Mouse (Mus musculus) heart, adult 2 months (tissue): ENCODE results near the gene Fam173a. TPM values are rescaled to one million over a fixed set of nuclear protein-coding genes. Genes with fewer than 3 reads are reported as not detected.

Experiments
- DNase-seq, 2 experiments: peaks; one replicate each; pipeline ENCODE4 v3.0.0; 2021
- H3K27ac ChIP-seq: fragments of 200-600 bp; 2 replicates; pipeline ENCODE4 v1.8.1; 2022
- H3K27me3 ChIP-seq: fragments of 200-500 bp; 2 replicates; pipeline ENCODE4 v1.6.1; 2012; ENCODE audit warnings: mild to moderate bottlenecking, low read length, inconsistent platforms, mixed read lengths; ENCODE audit not compliant: control insufficient read depth, insufficient read depth
- H3K36me3 ChIP-seq: fragments of 200-500 bp; 2 replicates; pipeline ENCODE4 v1.6.1; 2012; ENCODE audit warnings: low read length, inconsistent platforms; ENCODE audit not compliant: control insufficient read depth, insufficient read depth
- H3K4me1 ChIP-seq: fragments of 200-500 bp; 2 replicates; pipeline ENCODE4 v1.6.1; 2011; ENCODE audit warnings: low read length; ENCODE audit not compliant: control insufficient read depth, insufficient read depth
- H3K4me3 ChIP-seq: fragments of 200-600 bp; 2 replicates; pipeline ENCODE4 v1.8.1; 2022
- H3K79me2 ChIP-seq: fragments of 200-500 bp; replicated peaks from 2 replicates; pipeline ENCODE4 v1.6.1; 2012; ENCODE audit warnings: mild to moderate bottlenecking, inconsistent platforms, low read length, moderate library complexity, mixed read lengths; ENCODE audit not compliant: control insufficient read depth, insufficient read depth
- H3K9ac ChIP-seq: fragments of 200-500 bp; 2 replicates; pipeline ENCODE4 v1.6.1; 2012; ENCODE audit warnings: low read depth, mild to moderate bottlenecking, control low read depth, inconsistent platforms, low read length, mixed read lengths
- CTCF ChIP-seq: fragments of 200-600 bp; IDR thresholded peaks from 2 replicates; pipeline ENCODE4 v1.8.1; 2022; ENCODE audit warnings: antibody characterized with exemption, mild to moderate bottlenecking, moderate library complexity
- EP300 ChIP-seq: fragments of 200-500 bp; IDR thresholded peaks from 2 replicates; pipeline ENCODE4 v1.6.1; 2011; ENCODE audit warnings: low read depth, low read length, control low read depth; ENCODE audit not compliant: insufficient read depth
- POLR2A ChIP-seq: fragments of 200-500 bp; IDR thresholded peaks from 2 replicates; pipeline ENCODE4 v1.6.1; 2011; ENCODE audit warnings: mild to moderate bottlenecking, low read depth, low read length, control low read depth; ENCODE audit not compliant: insufficient read depth
- WGBS: fragments of 180-500 bp; shearing (Covaris S2); methylation state at CpG from one replicate; pipeline ENCODE4 v1.1.7; 2018; 5-methylcytosine and 5-hydroxymethylcytosine counted together
- intact Hi-C: fragments of 180-260 bp; cut with DNase I; formaldehyde crosslinking; loops from one replicate; pipeline ENCODE4 v1.15.1; 2025
- long read RNA-seq: library from polyadenylated mRNA; stranded (forward); transcript quantifications from one replicate; pipeline ENCODE4 v2.0.0, GENCODE M21; 2021
- polyA plus RNA-seq: library from polyadenylated mRNA; depleted of rRNA; stranded (reverse); fragments of >200 nt; gene quantifications from 2 replicates; pipeline ENCODE4 v1.2.3, GENCODE M21; 2012; rRNA removed
- total RNA-seq, 2 experiments: library from RNA; stranded (reverse); gene quantifications; 2 replicates each; pipeline ENCODE4 v1.2.3; 2021

Gene Fam173a
- total RNA-seq (10 to 100 TPM; 30.8 to 38.3 TPM), polyA plus RNA-seq (49.7 and 63.6 TPM in 2 replicates)
- long read RNA-seq, transcript Fam173a-201 (5 exons, 1,321 nt) = major isoform, 12 of 16 reads
- long read RNA-seq, partial matches to known transcripts = 0 of 16 reads
- long read RNA-seq, other reads (novel, unspliced or antisense) = 0 of 16 reads

GRCm38 (mm10) chr17:25792615-25793014 lies at the start of gene Fam173a:
Gene Fam173a, minus strand, starts transcription at chr17:25792901.
- intact Hi-C loops = no loop called here
- Histone ChIP-seq H3K27me3 (no peaks in the 10 kb centered on the region), H3K36me3 (no peaks in the 10 kb centered on the region), H3K9ac (peak within 1 kb of the TSS; percentile 81), H3K27ac (peak within 1 kb of the TSS; percentile 88), H3K4me3 (peak within 1 kb of the TSS; percentile 56), H3K4me1 (peaks cover 13% of the 10 kb centered on the region), H3K79me2 (no peaks in the 10 kb centered on the region)
- peak; percentile 81 to 87 for DNase-seq
- WGBS = under 1% methylated on average over 14 of the region's 14 CpGs
- peak; percentile 25; the same call in 1 of the 2 replicates for TF ChIP-seq POLR2A
- TF ChIP-seq CTCF = no peak

GRCm38 (mm10) chr17:25841117-25841880 lies 48.6 kb upstream of the Fam173a start, which contains the start of gene Gm20683:
Gene Gm20683, minus strand, starts transcription at chr17:25841763.
- no peak within 1 kb of the TSS for H3K9ac ChIP-seq
- no peaks in the 10 kb centered on the region for H3K79me2 ChIP-seq
- DNase-seq = no peak
- intact Hi-C loops = no loop called here
- no peak within 1 kb of the TSS for H3K4me3 ChIP-seq
- no peaks in the 10 kb centered on the region for H3K27me3 ChIP-seq
- no peak within 1 kb of the TSS for H3K27ac ChIP-seq
- TF ChIP-seq EP300 = no peak
- TF ChIP-seq CTCF = no peak
- TF ChIP-seq POLR2A = no peak
- H3K36me3 ChIP-seq = no peaks in the 10 kb centered on the region
- peaks cover 14% of the 10 kb centered on the region for H3K4me1 ChIP-seq
- WGBS = 91% methylated on average over 22 of the region's 22 CpGs

- 94% methylated on average over 6 of the region's 6 CpGs for WGBS
- no peak overlapping the region for H3K4me3 ChIP-seq
- intact Hi-C loops = no loop called here
- H3K9ac ChIP-seq = no peak overlapping the region
- no peak overlapping the region for H3K27ac ChIP-seq
- H3K27me3 ChIP-seq = no peaks in the 10 kb centered on the region
- TF ChIP-seq POLR2A = no peak
- TF ChIP-seq EP300 = no peak
- TF ChIP-seq CTCF = no peak
- H3K36me3 ChIP-seq = no peaks in the 10 kb centered on the region
- DNase-seq = no peak
- no peaks in the 10 kb centered on the region for H3K79me2 ChIP-seq
- peaks cover 18% of the 10 kb centered on the region for H3K4me1 ChIP-seq
These were observed 47.8 kb upstream of the Fam173a start for GRCm38 (mm10) chr17:25840519-25840918.

GRCm38 (mm10) chr17:25839455-25840235 lies 46.9 kb upstream of the Fam173a start:
- Histone ChIP-seq H3K4me1 (peaks cover 21% of the 10 kb centered on the region), H3K27me3 (no peaks in the 10 kb centered on the region), H3K4me3 (no peak overlapping the region), H3K79me2 (peaks cover 2% of the 10 kb centered on the region), H3K27ac (no peak overlapping the region), H3K36me3 (no peaks in the 10 kb centered on the region), H3K9ac (no peak overlapping the region)
- TF ChIP-seq CTCF (no peak), EP300 (no peak), POLR2A (no peak)
- WGBS = 80% methylated on average over 14 of the region's 14 CpGs
- intact Hi-C loops = no loop called here
- no peak for DNase-seq

GRCm38 (mm10) chr17:25838904-25839303 lies 46.2 kb upstream of the Fam173a start:
- intact Hi-C loops = no loop called here
- peaks cover 2% of the 10 kb centered on the region for H3K79me2 ChIP-seq
- H3K27ac ChIP-seq = no peak overlapping the region
- no peak overlapping the region for H3K9ac ChIP-seq
- H3K27me3 ChIP-seq = no peaks in the 10 kb centered on the region
- H3K36me3 ChIP-seq = no peaks in the 10 kb centered on the region
- no peak overlapping the region for H3K4me3 ChIP-seq
- TF ChIP-seq POLR2A (no peak), CTCF (no peak), EP300 (no peak)
- WGBS = 80% methylated on average over 4 of the region's 4 CpGs
- DNase-seq = no peak
- H3K4me1 ChIP-seq = peaks cover 24% of the 10 kb centered on the region
